Comparison of ENCODE assay signal across 1 mouse cellular context in the genomic region with DNA sequence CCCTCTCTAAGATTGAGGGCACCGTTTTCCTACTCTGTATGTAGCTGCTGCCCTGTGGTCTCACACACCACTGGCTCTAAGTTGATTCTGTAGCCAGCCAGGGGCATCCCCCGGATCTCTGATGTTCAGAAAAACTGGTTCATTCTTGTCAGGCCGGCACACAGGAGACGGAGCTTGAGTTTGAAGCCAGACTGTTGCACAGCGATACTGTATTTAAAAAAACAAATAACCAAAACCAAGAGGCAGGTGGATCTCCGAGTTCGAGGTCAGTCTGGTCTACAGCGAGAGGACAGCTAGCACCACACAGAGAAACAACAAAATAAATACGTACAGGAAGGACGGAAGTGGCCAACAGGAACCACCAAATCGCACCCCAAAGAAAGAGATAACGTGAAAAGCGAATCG.
TF ChIP-seq lines count a peak whose summit lies in the region.

No protein-coding gene starts in this region.

TF ChIP-seq in CH12.LX, 34 proteins besides CTCF, POLR2A, EP300 and RAD21:
- TF ChIP-seq RCOR1 (conservative IDR thresholded peaks at IDR 0.05; ENCODE audit: low read depth, low read length) (no peak), CHD1 (IDR thresholded peaks at IDR 0.05; ENCODE audit: low read depth, low read length) (peak; percentile 79; the same call in 1 of the 2 replicates), MAZ (IDR thresholded peaks at IDR 0.05; ENCODE audit: low read depth, low read length) (0 out of 2 replicates have a peak, but pooled peaks have one; percentile 49), MAFK (IDR thresholded peaks at IDR 0.05; ENCODE audit: insufficient replicate concordance, low read length) (no peak)
TF ChIP-seq in CH12.LX: peak in this region for 2.
